Mouse (Mus musculus): Measurements from ENCODE around the gene Ppp1r9a. TPM values are rescaled to one million over a fixed set of nuclear protein-coding genes. Genes with fewer than 3 reads are reported as not detected.

Ppp1r9a gene
- polyA plus RNA-seq, 1 experiment = 3.5 TPM

GRCm38 (mm10) chr6:5000788-5001187 lies 98.1 kb downstream of the Ppp1r9a start:
- WGBS = 83% methylated on average over 8 of the region's 8 CpGs
- no peaks in the 10 kb centered on the region; the same call in 1 of the 2 replicates for H3K4me1 ChIP-seq (ENCODE audit: control insufficient read depth, insufficient read depth, low read length)
- no peak for TF ChIP-seq POLR2A (IDR thresholded peaks at IDR 0.05; ENCODE audit: borderline replicate concordance, control insufficient read depth, low read depth, low read length)
- TF ChIP-seq CTCF (IDR thresholded peaks at IDR 0.05; ENCODE audit: control insufficient read depth, insufficient read depth, low read length) = no peak

GRCm38 (mm10) chr6:5005491-5006275 lies 103.0 kb downstream of the Ppp1r9a start:
- WGBS = 83% methylated on average over 22 of the region's 22 CpGs
- TF ChIP-seq POLR2A (IDR thresholded peaks at IDR 0.05; ENCODE audit: borderline replicate concordance, control insufficient read depth, low read depth, low read length) (no peak), CTCF (IDR thresholded peaks at IDR 0.05; ENCODE audit: control insufficient read depth, insufficient read depth, low read length) (no peak)
- Histone ChIP-seq H3K27ac (ENCODE audit: control insufficient read depth, insufficient read depth, low read depth, low read length, poor library complexity) (no peak overlapping the region), H3K4me3 (replicated peaks; ENCODE audit: control insufficient read depth, low read depth, low read length) (no peak overlapping the region), H3K4me1 (ENCODE audit: control insufficient read depth, insufficient read depth, low read length) (no peaks in the 10 kb centered on the region; the same call in 1 of the 2 replicates)

More at GRCm38 (mm10) chr6:5000788-5001187, 98.1 kb downstream of the Ppp1r9a start:
- no peak overlapping the region for H3K4me3 ChIP-seq (replicated peaks; ENCODE audit: control insufficient read depth, low read depth, low read length)
- H3K27ac ChIP-seq (ENCODE audit: control insufficient read depth, insufficient read depth, low read depth, low read length, poor library complexity) = no peak overlapping the region

GRCm38 (mm10) chr6:5006283-5006946 lies 103.7 kb downstream of the Ppp1r9a start:
- no peak overlapping the region for H3K27ac ChIP-seq (ENCODE audit: control insufficient read depth, insufficient read depth, low read depth, low read length, poor library complexity)

GRCm38 (mm10) chr6:5008166-5008565 lies 105.4 kb downstream of the Ppp1r9a start:
- Histone ChIP-seq H3K4me1 (ENCODE audit: control insufficient read depth, insufficient read depth, low read length) (no peaks in the 10 kb centered on the region; the same call in 1 of the 2 replicates), H3K4me3 (replicated peaks; ENCODE audit: control insufficient read depth, low read depth, low read length) (no peak overlapping the region), H3K27ac (ENCODE audit: control insufficient read depth, insufficient read depth, low read depth, low read length, poor library complexity) (no peak overlapping the region)
- 71% methylated on average over 2 of the region's 2 CpGs for WGBS
- TF ChIP-seq CTCF (IDR thresholded peaks at IDR 0.05; ENCODE audit: control insufficient read depth, insufficient read depth, low read length) (no peak), POLR2A (IDR thresholded peaks at IDR 0.05; ENCODE audit: borderline replicate concordance, control insufficient read depth, low read depth, low read length) (no peak)

More at GRCm38 (mm10) chr6:5006283-5006946, 103.7 kb downstream of the Ppp1r9a start:
- WGBS = 50% methylated on average over 6 of the region's 6 CpGs
- TF ChIP-seq POLR2A (IDR thresholded peaks at IDR 0.05; ENCODE audit: borderline replicate concordance, control insufficient read depth, low read depth, low read length) = no peak
- no peak for TF ChIP-seq CTCF (IDR thresholded peaks at IDR 0.05; ENCODE audit: control insufficient read depth, insufficient read depth, low read length)
- Histone ChIP-seq H3K4me3 (replicated peaks; ENCODE audit: control insufficient read depth, low read depth, low read length) (no peak overlapping the region), H3K4me1 (ENCODE audit: control insufficient read depth, insufficient read depth, low read length) (no peaks in the 10 kb centered on the region; the same call in 1 of the 2 replicates)

GRCm38 (mm10) chr6:5008603-5009002 lies 105.9 kb downstream of the Ppp1r9a start:
- Histone ChIP-seq H3K4me1 (ENCODE audit: control insufficient read depth, insufficient read depth, low read length) (no peaks in the 10 kb centered on the region; the same call in 1 of the 2 replicates), H3K27ac (ENCODE audit: control insufficient read depth, insufficient read depth, low read depth, low read length, poor library complexity) (no peak overlapping the region), H3K4me3 (replicated peaks; ENCODE audit: control insufficient read depth, low read depth, low read length) (no peak overlapping the region)
- TF ChIP-seq CTCF (IDR thresholded peaks at IDR 0.05; ENCODE audit: control insufficient read depth, insufficient read depth, low read length) (no peak), POLR2A (IDR thresholded peaks at IDR 0.05; ENCODE audit: borderline replicate concordance, control insufficient read depth, low read depth, low read length) (no peak)
- 86% methylated on average over 15 of the region's 15 CpGs for WGBS

GRCm38 (mm10) chr6:5010553-5011416 lies 108.1 kb downstream of the Ppp1r9a start:
- 69% methylated on average over 11 of the region's 11 CpGs for WGBS
- Histone ChIP-seq H3K4me1 (ENCODE audit: control insufficient read depth, insufficient read depth, low read length) (no peaks in the 10 kb centered on the region; the same call in 1 of the 2 replicates), H3K27ac (ENCODE audit: control insufficient read depth, insufficient read depth, low read depth, low read length, poor library complexity) (no peak overlapping the region), H3K4me3 (replicated peaks; ENCODE audit: control insufficient read depth, low read depth, low read length) (no peak overlapping the region)
- TF ChIP-seq POLR2A (IDR thresholded peaks at IDR 0.05; ENCODE audit: borderline replicate concordance, control insufficient read depth, low read depth, low read length) (no peak), CTCF (IDR thresholded peaks at IDR 0.05; ENCODE audit: control insufficient read depth, insufficient read depth, low read length) (no peak)

- TF ChIP-seq CTCF (IDR thresholded peaks at IDR 0.05; ENCODE audit: control insufficient read depth, insufficient read depth, low read length) (no peak), POLR2A (IDR thresholded peaks at IDR 0.05; ENCODE audit: borderline replicate concordance, control insufficient read depth, low read depth, low read length) (no peak)
- H3K27ac ChIP-seq (ENCODE audit: control insufficient read depth, insufficient read depth, low read depth, low read length, poor library complexity) = no peak overlapping the region
- 76% methylated on average over 4 of the region's 4 CpGs for WGBS
Measured at GRCm38 (mm10) chr6:5012794-5013193, 110.1 kb downstream of the Ppp1r9a start.

More at GRCm38 (mm10) chr6:5012794-5013193, 110.1 kb downstream of the Ppp1r9a start:
- Histone ChIP-seq H3K4me1 (ENCODE audit: control insufficient read depth, insufficient read depth, low read length) (no peaks in the 10 kb centered on the region), H3K4me3 (replicated peaks; ENCODE audit: control insufficient read depth, low read depth, low read length) (no peak overlapping the region)
